ENCODE assay signal across 9 mouse cellular contexts in genomic region chr10:96263544-96263943, GRCm38 (mm10).
DNase-seq lines count a peak whose midpoint lies in the region; ATAC-seq lines count a peak whose summit lies in the region.
"Had no signal": no experiment of that assay in that cellular context is flagged by ENCODE, and none has a peak within 500 bp of the region (broad histone marks: within the 10 kb centered on the region; RNA-seq: fewer than 3 reads in every experiment).

No protein-coding gene starts in this region.

- H3K9me3 ChIP-seq in limb, embryonic 12.5 days = no peaks in the 10 kb centered on the region
- H3K9me3 ChIP-seq: hindbrain, embryonic 15.5 days had no signal

- peak; percentile 20 to 33 for DNase-seq in left cerebral cortex, postnatal 10 days (ENCODE audit: extremely low spot score in 1 of 2, low spot score in 2 of 2)
- DNase-seq in left cerebral cortex, adult 8-10 months (ENCODE audit: low spot score in 2 of 2) = no peak
- no peak for DNase-seq in layer of hippocampus, adult 9-10 months (ENCODE audit: low spot score)
- DNase-seq in cerebellum, postnatal 14 days = no peak

- intact Hi-C loops in left cerebral cortex, postnatal 10 days (cut with DNase I) = no loop called here

- H3K36me3 ChIP-seq in limb, embryonic 12.5 days = no peaks in the 10 kb centered on the region
- H3K36me3 ChIP-seq: hindbrain, embryonic 15.5 days had no signal

- WGBS in limb, embryonic 12.5 days = 14% methylated on average over 7 of the region's 7 CpGs

- no peak overlapping the region for H3K4me3 ChIP-seq in brown adipose tissue, adult 24 weeks (ENCODE audit: insufficient read depth, low read depth, low read length)
- H3K4me3 ChIP-seq in limb, embryonic 12.5 days (replicated peaks) = no peak overlapping the region
- H3K4me3 ChIP-seq: hindbrain, embryonic 15.5 days had no signal

- peak overlapping the region; percentile 27; the same call in 1 of the 2 replicates for H3K4me2 ChIP-seq in limb, embryonic 12.5 days
- H3K4me2 ChIP-seq: hindbrain, embryonic 15.5 days had no signal

- no peaks in the 10 kb centered on the region for H3K27me3 ChIP-seq in limb, embryonic 12.5 days
- H3K27me3 ChIP-seq: hindbrain, embryonic 15.5 days had no signal

- ATAC-seq in granulocyte monocyte progenitor cell, adult 5-6 weeks (replicated peaks; ENCODE audit: poor library complexity, severe bottlenecking) = peak; percentile 52
- ATAC-seq in limb, embryonic 12.5 days (ENCODE audit: insufficient number of reproducible peaks, insufficient read depth, low FRiP score, low TSS enrichment, low read depth) = no peak
- ATAC-seq in erythroblast, adult 5-6 weeks (replicated peaks; ENCODE audit: low FRiP score, poor library complexity, severe bottlenecking) = no peak

- H3K4me1 ChIP-seq in brown adipose tissue, adult 24 weeks (ENCODE audit: control insufficient read depth, insufficient read depth, insufficient read length, low read length) = 0 out of 2 replicates have a peak, but pooled peaks cover 7% of the 10 kb centered on the region
- H3K4me1 ChIP-seq in limb, embryonic 12.5 days (replicated peaks) = peaks cover 46% of the 10 kb centered on the region
- H3K4me1 ChIP-seq: hindbrain, embryonic 15.5 days had no signal

- peak overlapping the region; percentile 55 for H3K27ac ChIP-seq in brown adipose tissue, adult 24 weeks (replicated peaks; ENCODE audit: low read depth, low read length)
- H3K27ac ChIP-seq in limb, embryonic 12.5 days = peak overlapping the region; percentile 72
- H3K27ac ChIP-seq: hindbrain, embryonic 15.5 days had no signal

- no peak overlapping the region for H3K9ac ChIP-seq in limb, embryonic 12.5 days (replicated peaks)
- H3K9ac ChIP-seq: hindbrain, embryonic 15.5 days had no signal

Comparison
In these comparisons a context has a peak if more than half of its experiments do, and no peak if none do; other contexts are left out.
1. DNase-seq: peak in left cerebral cortex, postnatal 10 days (2 of 2); none in left cerebral cortex, adult 8-10 months (0 of 2), layer of hippocampus, adult 9-10 months (single experiment) and cerebellum, postnatal 14 days (0 of 2).